Mouse (Mus musculus) stomach, embryonic 14.5 days (tissue): ENCODE measurements around the gene Aff4. TPM values are rescaled to one million over a fixed set of nuclear protein-coding genes. Genes with fewer than 3 reads are reported as not detected.
"Not testable (repeated sequence)": the region's sequence is repeated elsewhere in the genome, so short reads cannot be mapped to it uniquely, and the experiment has no call there.

Experiments
- ATAC-seq: fragments of 200-750 bp; cut with Nextera tagmentation; 2 replicates; pipeline ENCODE4 v1.8.0; 2017; ENCODE audit warnings: low read depth, moderate TSS enrichment; ENCODE audit not compliant: insufficient number of reproducible peaks, insufficient read depth, low FRiP score
- H3K27ac ChIP-seq: fragments of 300-500 bp; sonication (generic); 2 replicates; pipeline ENCODE4 v1.5.1; 2014; ENCODE audit warnings: mild to moderate bottlenecking, low read length, moderate library complexity, mixed read lengths
- H3K27me3 ChIP-seq: fragments of 300-500 bp; sonication (generic); 2 replicates; pipeline ENCODE4 v1.6.1; 2014; ENCODE audit warnings: low read length, control low read depth, mixed read lengths; ENCODE audit not compliant: control insufficient read depth, insufficient read depth
- H3K36me3 ChIP-seq: fragments of 300-500 bp; sonication (generic); 2 replicates; pipeline ENCODE4 v1.6.1; 2014; ENCODE audit warnings: mild to moderate bottlenecking, control low read depth, low read length, moderate library complexity, mixed read lengths; ENCODE audit not compliant: control insufficient read depth, insufficient read depth
- H3K4me1 ChIP-seq: fragments of 300-500 bp; sonication (generic); 2 replicates; pipeline ENCODE4 v1.6.1; 2014; ENCODE audit warnings: low read length, control low read depth, mixed read lengths; ENCODE audit not compliant: control insufficient read depth, insufficient read depth
- H3K4me2 ChIP-seq: fragments of 300-500 bp; sonication (generic); replicated peaks from 2 replicates; pipeline ENCODE4 v1.6.1; 2014; ENCODE audit warnings: low read depth, low read length, control low read depth
- H3K4me3 ChIP-seq: fragments of 300-500 bp; sonication (generic); 2 replicates; pipeline ENCODE4 v1.5.1; 2014; ENCODE audit warnings: low read depth, low read length, control low read depth
- H3K9ac ChIP-seq: fragments of 300-500 bp; sonication (generic); replicated peaks from 2 replicates; pipeline ENCODE4 v1.6.1; 2014; ENCODE audit warnings: low read depth, mild to moderate bottlenecking, control low read depth, low read length, moderate library complexity, mixed read lengths
- H3K9me3 ChIP-seq: fragments of 300-500 bp; sonication (generic); 2 replicates; pipeline ENCODE4 v1.6.1; 2016; ENCODE audit warnings: low read depth, low read length, control low read depth; ENCODE audit not compliant: control insufficient read depth
- WGBS: fragments of 180-500 bp; shearing (Covaris S2); extraction: QIAGEN DNeasy Blood & Tissue Kit; methylation state at CpG from one replicate; pipeline ENCODE4 v1.1.7; 2014; 5-methylcytosine and 5-hydroxymethylcytosine counted together
- polyA plus RNA-seq: library from polyadenylated mRNA; unstranded; fragments of >200 nt; fragmentation: Nextera tagmentation; extraction: Ambion mirVana; gene quantifications from 2 replicates; pipeline ENCODE4 v1.2.1, GENCODE M21; 2014

Aff4 gene
- polyA plus RNA-seq, 1 experiment from 2014 or later = 93.6 TPM

DNA sequence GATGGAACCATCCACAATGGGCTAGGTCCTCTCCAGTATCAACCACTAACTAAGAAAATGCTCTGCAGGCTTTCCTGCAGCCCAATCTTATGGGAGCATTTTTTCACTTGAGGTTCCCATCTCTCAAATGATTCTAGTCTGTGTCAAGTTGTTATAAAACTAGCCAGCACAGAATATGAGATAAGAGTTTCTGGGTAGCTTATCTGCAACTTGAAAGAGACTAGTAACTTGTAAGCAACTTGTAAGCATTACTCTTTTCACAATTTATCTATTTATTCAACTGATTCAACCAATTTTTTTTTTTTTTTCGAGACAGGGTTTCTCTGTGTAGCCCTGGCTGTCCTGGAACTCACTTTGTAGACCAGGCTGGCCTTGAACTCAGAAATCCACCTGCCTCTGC lies 53.0 kb downstream of the Aff4 start:
- Histone ChIP-seq H3K9ac (no peak overlapping the region), H3K9me3 (no peaks in the 10 kb centered on the region), H3K27me3 (no peaks in the 10 kb centered on the region), H3K36me3 (peaks cover 70% of the 10 kb centered on the region), H3K4me1 (no peaks in the 10 kb centered on the region), H3K4me3 (no peak overlapping the region), H3K27ac (no peak overlapping the region), H3K4me2 (no peak overlapping the region)
- WGBS = 79% methylated on average over 1 of the region's 1 CpGs
- no peak for ATAC-seq

DNA sequence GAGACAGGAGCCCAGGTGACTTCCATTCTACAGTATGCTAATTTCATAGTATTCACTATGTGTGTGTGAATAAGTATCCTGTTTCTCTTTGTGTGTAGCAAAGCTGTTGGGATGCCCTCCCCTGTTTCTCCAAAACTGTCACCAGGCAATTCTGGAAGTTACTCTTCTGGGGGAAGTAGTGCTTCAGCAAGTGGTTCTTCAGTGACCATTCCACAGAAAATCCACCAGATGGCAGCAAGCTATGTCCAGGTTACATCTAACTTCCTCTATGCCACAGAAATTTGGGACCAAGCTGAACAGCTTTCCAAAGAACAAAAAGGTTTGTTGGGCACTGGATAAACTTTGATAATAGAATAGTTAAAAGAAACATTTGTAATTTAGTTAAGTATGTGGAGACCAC lies 61.1 kb downstream of the Aff4 start:
- H3K36me3 ChIP-seq = peaks cover 83% of the 10 kb centered on the region
- no peaks in the 10 kb centered on the region for H3K4me1 ChIP-seq
- no peak overlapping the region for H3K4me3 ChIP-seq

DNA sequence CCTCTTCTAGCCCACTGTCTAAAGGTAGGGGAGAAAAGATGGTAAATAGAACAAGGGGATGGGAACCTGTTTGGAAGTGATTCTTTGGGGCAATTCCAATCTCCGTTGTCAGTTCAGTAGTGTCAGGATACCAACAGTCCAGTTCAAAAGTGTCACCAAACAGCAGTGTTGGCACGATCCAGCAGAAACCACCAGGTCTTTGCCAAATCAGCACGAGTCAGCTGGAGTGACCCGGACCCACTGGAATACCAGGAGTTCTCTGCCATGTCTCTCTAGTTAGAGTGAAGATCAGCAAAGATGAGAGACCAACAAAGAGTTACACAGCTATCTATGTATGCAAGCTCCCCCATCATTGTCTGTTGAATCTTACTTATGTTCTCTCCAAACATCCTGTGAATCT lies 63.2 kb downstream of the Aff4 start:
- no peak overlapping the region for H3K9ac ChIP-seq
- peaks cover 84% of the 10 kb centered on the region for H3K36me3 ChIP-seq
- H3K4me1 ChIP-seq = no peaks in the 10 kb centered on the region
- no peaks in the 10 kb centered on the region for H3K9me3 ChIP-seq
- H3K27me3 ChIP-seq = no peaks in the 10 kb centered on the region
- H3K27ac ChIP-seq = no peak overlapping the region
- no peak overlapping the region for H3K4me2 ChIP-seq
- 92% methylated on average over 4 of the region's 4 CpGs for WGBS
- ATAC-seq = no peak
- H3K4me3 ChIP-seq = no peak overlapping the region

More for the DNA sequence above, 61.1 kb downstream of the Aff4 start:
- no peak overlapping the region for H3K27ac ChIP-seq
- H3K9me3 ChIP-seq = no peaks in the 10 kb centered on the region
- H3K9ac ChIP-seq = no peak overlapping the region
- no peak for ATAC-seq
- H3K27me3 ChIP-seq = no peaks in the 10 kb centered on the region
- no peak overlapping the region for H3K4me2 ChIP-seq

DNA sequence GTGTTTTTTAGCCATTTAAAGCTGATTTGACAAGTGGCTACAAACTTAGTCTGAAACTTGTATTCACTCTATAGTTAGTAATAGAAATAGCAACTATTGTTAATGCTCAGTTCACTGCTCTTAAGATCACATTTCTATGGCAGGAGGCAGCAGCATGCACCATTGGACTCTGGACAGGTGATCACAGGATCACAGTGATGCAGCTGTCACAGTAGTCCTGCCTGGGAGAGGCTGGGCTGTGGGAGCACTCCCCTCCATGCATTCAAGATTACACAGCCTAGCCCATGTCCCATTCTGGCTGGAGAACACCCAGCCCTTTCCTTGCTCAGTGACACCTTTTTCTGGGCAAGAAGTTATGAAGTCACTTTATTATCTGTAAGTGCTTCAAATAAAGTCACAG lies 67.4 kb downstream of the Aff4 start:
- H3K9me3 ChIP-seq = no peaks in the 10 kb centered on the region
- no peak for ATAC-seq
- no peak overlapping the region for H3K27ac ChIP-seq
- peaks cover 60% of the 10 kb centered on the region for H3K36me3 ChIP-seq
- no peak overlapping the region for H3K4me3 ChIP-seq
- H3K9ac ChIP-seq = no peak overlapping the region
- no peak overlapping the region for H3K4me2 ChIP-seq
- no peaks in the 10 kb centered on the region for H3K27me3 ChIP-seq
- H3K4me1 ChIP-seq = no peaks in the 10 kb centered on the region

DNA sequence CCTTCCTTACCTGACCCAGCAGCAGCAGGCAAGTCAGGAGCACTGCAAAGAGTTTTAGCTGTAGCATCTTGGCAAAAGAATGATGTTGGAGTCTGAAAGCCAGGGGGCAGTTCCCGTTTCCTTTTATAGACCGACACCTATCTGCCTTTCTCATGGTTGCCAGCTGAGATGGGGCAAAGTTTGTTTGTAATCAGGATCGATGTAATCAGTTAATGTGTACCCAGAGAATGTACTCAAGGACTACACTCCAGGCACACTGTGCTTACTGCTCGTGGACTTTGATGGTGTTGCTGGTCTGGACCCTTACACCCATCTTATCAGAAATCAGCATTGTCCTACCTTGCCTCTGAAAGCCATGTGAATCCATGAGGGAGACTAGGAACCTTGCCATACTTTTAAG lies 72.4 kb downstream of the Aff4 start, which contains the start of gene Leap2:
Leap2 (minus strand) TSS at position 135 of the 400 bp plus-strand sequence.
- H3K9ac ChIP-seq = no peak within 1 kb of the TSS
- no peaks in the 10 kb centered on the region for H3K9me3 ChIP-seq
- no peaks in the 10 kb centered on the region for H3K4me1 ChIP-seq
- no peak within 1 kb of the TSS for H3K27ac ChIP-seq
- H3K4me2 ChIP-seq = no peak within 1 kb of the TSS
- ATAC-seq = no peak
- no peaks in the 10 kb centered on the region for H3K27me3 ChIP-seq
- WGBS = 76% methylated on average over 4 of the region's 4 CpGs
- no peak within 1 kb of the TSS for H3K4me3 ChIP-seq
- peaks cover 13% of the 10 kb centered on the region for H3K36me3 ChIP-seq

DNA sequence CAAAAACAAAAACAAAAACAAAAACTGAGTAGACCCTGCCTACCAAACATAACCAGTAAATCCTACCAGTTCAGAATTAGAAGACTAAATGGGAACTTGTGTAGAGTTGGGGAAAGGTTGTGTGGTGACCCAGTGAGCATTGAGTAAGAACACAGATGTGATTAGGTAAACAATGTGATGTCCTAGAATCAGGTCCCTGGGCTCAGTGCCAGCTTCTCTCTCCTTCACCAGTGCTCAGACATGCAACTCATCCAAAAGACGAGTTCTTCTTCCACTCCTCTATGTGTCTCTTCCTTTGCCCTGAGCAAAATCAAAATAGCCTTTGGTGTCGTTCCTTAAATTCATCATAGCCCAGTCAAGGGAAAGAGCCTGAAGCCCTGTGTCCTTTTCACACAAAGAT lies 74.2 kb downstream of the Aff4 start:
- Histone ChIP-seq H3K9ac (no peak overlapping the region), H3K36me3 (peaks cover 10% of the 10 kb centered on the region), H3K9me3 (no peaks in the 10 kb centered on the region), H3K4me2 (no peak overlapping the region), H3K27me3 (no peaks in the 10 kb centered on the region), H3K27ac (no peak overlapping the region), H3K4me3 (no peak overlapping the region), H3K4me1 (peaks cover 5% of the 10 kb centered on the region)
- 75% methylated on average over 2 of the region's 2 CpGs for WGBS
- ATAC-seq = no peak

DNA sequence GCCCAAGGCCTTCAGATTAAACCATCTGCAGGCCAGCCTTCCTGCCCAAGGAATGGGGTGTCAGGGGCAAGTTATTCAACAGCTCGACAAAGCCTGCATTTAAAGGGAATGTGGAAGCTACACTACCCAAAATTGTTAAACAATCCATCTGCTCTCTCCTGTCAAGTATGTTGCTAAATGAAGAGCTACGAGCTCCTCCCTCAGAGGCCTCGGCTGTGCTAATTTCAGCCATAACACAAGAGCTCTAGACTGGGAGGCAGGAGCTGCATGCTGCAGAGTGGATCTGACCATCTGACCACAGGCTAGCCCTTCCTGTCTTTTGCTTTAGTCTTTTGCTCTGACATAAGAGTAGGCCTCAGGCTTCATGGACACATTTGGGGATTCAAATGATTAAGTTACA lies 74.6 kb downstream of the Aff4 start:
- Histone ChIP-seq H3K9me3 (no peaks in the 10 kb centered on the region), H3K4me3 (no peak overlapping the region), H3K4me2 (no peak overlapping the region), H3K9ac (no peak overlapping the region), H3K4me1 (peaks cover 5% of the 10 kb centered on the region), H3K27me3 (no peaks in the 10 kb centered on the region), H3K36me3 (peaks cover 9% of the 10 kb centered on the region), H3K27ac (no peak overlapping the region)
- no peak for ATAC-seq
- 40% methylated on average over 3 of the region's 3 CpGs for WGBS

DNA sequence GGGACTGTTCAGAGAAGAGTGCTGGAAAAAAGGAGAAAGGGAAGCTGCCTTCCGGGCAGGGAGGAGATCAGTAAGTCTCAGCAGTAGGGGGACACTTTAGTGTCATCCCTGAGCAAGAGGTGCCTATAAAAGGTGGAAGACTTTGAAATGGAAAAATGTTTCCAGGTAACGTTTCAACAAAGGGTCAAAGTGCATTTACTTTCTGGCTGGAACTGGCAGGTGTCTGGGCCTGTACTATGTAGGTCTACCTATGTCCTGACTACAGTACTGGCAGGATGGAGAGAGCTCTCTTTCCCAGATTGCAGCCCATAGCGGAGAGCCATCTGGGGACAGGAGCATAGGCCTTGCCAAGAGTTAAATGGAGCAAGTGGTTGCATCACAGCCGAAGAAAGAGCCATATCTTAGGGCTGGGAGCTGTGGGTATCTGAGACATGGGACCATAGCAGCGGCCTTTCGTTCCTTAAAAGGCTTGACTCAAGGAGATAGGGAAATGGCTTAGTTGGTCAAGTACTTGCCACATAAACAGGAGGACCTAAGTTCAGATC lies 75.2 kb downstream of the Aff4 start:
- Histone ChIP-seq H3K4me2 (no peak overlapping the region), H3K27ac (no peak overlapping the region), H3K9ac (no peak overlapping the region), H3K9me3 (no peaks in the 10 kb centered on the region), H3K27me3 (no peaks in the 10 kb centered on the region), H3K4me3 (no peak overlapping the region), H3K36me3 (peaks cover 5% of the 10 kb centered on the region), H3K4me1 (peaks cover 5% of the 10 kb centered on the region)
- WGBS = 80% methylated on average over 6 of the region's 6 CpGs
- no peak for ATAC-seq

DNA sequence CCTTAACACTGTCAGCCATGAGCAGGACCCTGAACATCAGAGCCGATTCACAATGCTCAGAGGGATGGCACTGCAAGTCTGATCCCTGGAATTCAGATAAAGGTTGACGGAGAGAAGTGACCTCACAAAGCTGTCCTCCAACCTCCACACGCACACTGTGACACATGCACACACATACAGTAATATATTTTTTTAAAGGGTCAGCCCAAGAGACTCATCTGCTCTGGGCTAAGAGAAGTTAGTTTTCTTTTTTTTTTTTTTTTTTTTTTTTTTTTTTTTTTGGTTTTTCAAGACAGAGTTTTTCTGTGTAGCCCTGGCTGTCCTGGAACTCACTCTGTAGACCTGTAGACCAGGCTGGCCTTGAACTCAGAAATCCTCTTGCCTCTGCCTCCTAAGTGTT lies 76.3 kb downstream of the Aff4 start:
- not testable (repeated sequence) for H3K9me3 ChIP-seq
- WGBS = 90% methylated on average over 3 of the region's 3 CpGs

More for the DNA sequence above, 76.3 kb downstream of the Aff4 start:
- not testable (repeated sequence) for H3K27ac ChIP-seq, H3K4me3 ChIP-seq, ATAC-seq, H3K27me3 ChIP-seq, H3K9ac ChIP-seq, H3K4me1 ChIP-seq, H3K4me2 ChIP-seq, H3K36me3 ChIP-seq
